9 mouse cellular contexts compared by ENCODE assay signal in genomic region chr7:142330271-142330724, GRCm38 (mm10). TPM values are rescaled to one million over a fixed set of nuclear protein-coding genes. Genes with fewer than 3 reads are reported as not detected.
DNase-seq lines count a peak whose midpoint lies in the region; ATAC-seq and TF ChIP-seq lines count a peak whose summit lies in the region.
"Had no signal": no experiment of that assay in that cellular context is flagged by ENCODE, and none has a peak within 500 bp of the region (broad histone marks: within the 10 kb centered on the region; RNA-seq: fewer than 3 reads in every experiment).

No protein-coding gene starts in this region.

- H3K4me2 ChIP-seq in lung, postnatal 0 days (replicated peaks; ENCODE audit: low read depth, low read length) = no peak overlapping the region

- no peaks in the 10 kb centered on the region for H3K27me3 ChIP-seq in lung, postnatal 0 days (replicated peaks; ENCODE audit: insufficient read depth, low read length)

- H3K9ac ChIP-seq in lung, postnatal 0 days (replicated peaks; ENCODE audit: low read depth) = no peak overlapping the region

- TF ChIP-seq EP300 in lung, postnatal 0 days (IDR thresholded peaks at IDR 0.05) = peak; percentile 18; the same call in 1 of the 2 replicates

- no peak overlapping the region for H3K4me3 ChIP-seq in lung, postnatal 0 days (ENCODE audit: low read depth, low read length)

- H3K36me3 ChIP-seq in lung, postnatal 0 days (ENCODE audit: insufficient read depth, low read length) = no peaks in the 10 kb centered on the region

- TF ChIP-seq CTCF in lung, postnatal 0 days (IDR thresholded peaks at IDR 0.05) = no peak

- DNase-seq in embryo, embryonic 11 days = peak; percentile 53
- peak; percentile 90 to 91 for DNase-seq in heart, adult 9 months (ENCODE audit: low spot score in 2 of 2)
- peak; percentile 80 for DNase-seq in kidney, adult 9 months
- no peak for DNase-seq in lung, postnatal 0 days (ENCODE audit: low spot score)
- no peak for DNase-seq in right cerebral cortex, postnatal 10 days (ENCODE audit: low spot score in 2 of 2)
- no peak for DNase-seq in layer of hippocampus, postnatal 14 days (ENCODE audit: low spot score in 2 of 2)

- no peaks in the 10 kb centered on the region for H3K9me3 ChIP-seq in lung, postnatal 0 days (ENCODE audit: low read length)

- 0 out of 2 replicates have a peak overlapping the region, but pooled peaks have one; percentile 20 for H3K27ac ChIP-seq in lung, postnatal 0 days (ENCODE audit: low read length)

- ATAC-seq in lung, postnatal 0 days = peak; percentile 57
- ATAC-seq in erythroblast, adult 5-6 weeks (replicated peaks; ENCODE audit: low FRiP score, poor library complexity, severe bottlenecking) = no peak

- whole genome bisulfite sequencing in lung, postnatal 0 days = 44% methylated on average over 9 of the region's 9 CpGs

- H3K4me1 ChIP-seq in lung, postnatal 0 days (ENCODE audit: insufficient read depth, low read depth, low read length) = no peaks in the 10 kb centered on the region

RNA-seq across cellular contexts. Expression of gene Krtap5-4, which starts 26.9 kb away (rescaled TPM):
- not detected in 2 replicates for polyA plus RNA-seq in lung, postnatal 0 days (2015; fragmentation: Nextera tagmentation; extraction: Ambion mirVana)
- total RNA-seq in erythroblast, adult 5-6 weeks (2015; ENCODE audit: low replicate concordance) = not detected in 2 replicates
- not detected in 2 replicates for total RNA-seq in erythroblast, adult 5-6 weeks (2017; ENCODE audit: low replicate concordance)
- not detected for total RNA-seq in layer of hippocampus, postnatal 14 days (2021)
- polyA plus RNA-seq: cortical plate, adult 2 months; testis, adult 2 months had no signal

RNA-seq across cellular contexts. Expression of gene Krtap5-1, which starts 33.4 kb away (rescaled TPM):
- polyA plus RNA-seq in lung, postnatal 0 days (2015; fragmentation: Nextera tagmentation; extraction: Ambion mirVana) = not detected in 2 replicates
- not detected in 2 replicates for total RNA-seq in erythroblast, adult 5-6 weeks (2015; ENCODE audit: low replicate concordance)
- total RNA-seq in erythroblast, adult 5-6 weeks (2017; ENCODE audit: low replicate concordance) = not detected in 2 replicates
- total RNA-seq in layer of hippocampus, postnatal 14 days (2021) = not detected
- polyA plus RNA-seq: cortical plate, adult 2 months; testis, adult 2 months had no signal

RNA-seq across cellular contexts. Expression of gene Ifitm10, which starts 43.3 kb away (rescaled TPM):
- polyA plus RNA-seq in lung, postnatal 0 days (2015; fragmentation: Nextera tagmentation; extraction: Ambion mirVana) = 15.0 and 15.5 TPM in 2 replicates
- 1.0 and 1.2 TPM in 2 replicates for total RNA-seq in erythroblast, adult 5-6 weeks (2015; ENCODE audit: low replicate concordance)
- total RNA-seq in erythroblast, adult 5-6 weeks (2017; ENCODE audit: low replicate concordance) = 0.42 TPM in 1 of 2 replicates, not detected in the other
- 10 to 100 TPM; 30.0 to 31.3 TPM for total RNA-seq in layer of hippocampus, postnatal 14 days (2021)
- polyA plus RNA-seq: testis, adult 2 months had no signal

RNA-seq across cellular contexts. Expression of gene Gm49369, which starts 52.2 kb away (rescaled TPM):
- polyA plus RNA-seq in lung, postnatal 0 days (2015; fragmentation: Nextera tagmentation; extraction: Ambion mirVana) = 0.80 TPM in 1 of 2 replicates, not detected in the other
- total RNA-seq in erythroblast, adult 5-6 weeks (2015; ENCODE audit: low replicate concordance) = not detected in 2 replicates
- 121 and 215 TPM in 2 replicates for total RNA-seq in erythroblast, adult 5-6 weeks (2017; ENCODE audit: low replicate concordance)
- under 1 TPM in 1 of 2 experiments, not detected in 1; 0.71 TPM for total RNA-seq in layer of hippocampus, postnatal 14 days (2021)
- polyA plus RNA-seq: testis, adult 2 months had no signal

RNA-seq across cellular contexts. Expression of gene Gm4559, which starts 56.1 kb away (rescaled TPM):
- polyA plus RNA-seq in lung, postnatal 0 days (2015; fragmentation: Nextera tagmentation; extraction: Ambion mirVana) = not detected in 2 replicates
- total RNA-seq in erythroblast, adult 5-6 weeks (2015; ENCODE audit: low replicate concordance) = not detected in 2 replicates
- not detected in 2 replicates for total RNA-seq in erythroblast, adult 5-6 weeks (2017; ENCODE audit: low replicate concordance)
- total RNA-seq in layer of hippocampus, postnatal 14 days (2021) = not detected
- polyA plus RNA-seq: cortical plate, adult 2 months; testis, adult 2 months had no signal

Comparison
In these comparisons a context has a peak if more than half of its experiments do, and no peak if none do; other contexts are left out.
1. DNase-seq: peak in embryo, embryonic 11 days (single experiment), heart, adult 9 months (2 of 2) and kidney, adult 9 months (single experiment); none in lung, postnatal 0 days (single experiment), right cerebral cortex, postnatal 10 days (0 of 2) and layer of hippocampus, postnatal 14 days (0 of 2).
2. RNA of gene Ifitm10, which starts 43.3 kb away (total RNA-seq): 30.0 to 31.3 TPM in layer of hippocampus, postnatal 14 days; 0.42 to 1.2 TPM in erythroblast, adult 5-6 weeks; every median in the first group is over 10 times any median in the second.